Mouse (Mus musculus) spleen, postnatal 10 days (tissue): ENCODE measurements around the gene Ppp3ca.

Experiments used
- DNase-seq, 2 experiments: peaks; one replicate each; pipeline ENCODE4 v3.0.0; 2021 to 2022; ENCODE audit warnings: low spot score in 2 of 2

Ppp3ca gene

GRCm38 (mm10) chr3:136911276-136911675, 241.4 kb downstream of the Ppp3ca start:
- no peak for DNase-seq

DNA sequence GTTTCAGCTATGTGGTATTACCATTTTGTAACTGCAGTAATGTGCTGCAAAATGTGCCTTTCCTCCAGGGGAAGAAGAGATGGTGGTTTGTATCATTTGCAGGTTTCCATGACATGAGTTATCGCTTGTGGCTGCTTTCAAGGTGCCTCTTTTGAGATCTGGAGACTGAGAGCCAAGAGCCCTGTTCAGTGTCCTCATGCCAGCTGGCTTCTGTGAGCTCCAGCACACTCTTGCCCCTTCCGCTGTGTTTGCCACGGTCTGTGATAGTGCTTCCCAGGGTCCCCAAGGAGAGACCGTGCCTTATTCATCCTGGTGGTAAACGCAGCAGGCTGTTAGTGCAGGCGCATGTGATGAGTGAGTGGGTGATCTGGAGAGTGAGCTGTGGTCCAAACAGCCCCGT, 247.2 kb downstream of the Ppp3ca start:
- no peak for DNase-seq

GRCm38 (mm10) chr3:136933071-136933470, 263.1 kb downstream of the Ppp3ca start:
- DNase-seq: no peak

GRCm38 (mm10) chr3:136940733-136941601, 271.0 kb downstream of the Ppp3ca start:
- no peak for DNase-seq

DNA sequence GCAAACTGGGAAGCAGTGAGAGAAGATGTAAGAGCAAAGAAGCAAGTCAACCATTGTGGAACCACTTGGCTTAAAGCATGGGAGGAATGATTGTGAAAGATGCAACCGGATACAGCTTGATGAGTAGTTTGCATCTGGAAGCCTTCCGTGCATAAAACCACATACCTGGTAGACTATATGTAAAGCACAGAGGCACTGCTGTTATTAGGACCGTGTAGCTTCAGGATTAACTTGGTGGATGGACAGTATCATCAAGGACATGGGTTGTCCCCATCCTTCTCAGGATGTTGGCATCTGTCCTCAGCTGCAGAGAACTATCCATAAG, 271.6 kb downstream of the Ppp3ca start:
- DNase-seq: no peak

- DNase-seq: no peak
Observed at GRCm38 (mm10) chr3:136945550-136945949, 275.6 kb downstream of the Ppp3ca start.

- no peak for DNase-seq
Observed at GRCm38 (mm10) chr3:136946662-136947061, 276.7 kb downstream of the Ppp3ca start.

GRCm38 (mm10) chr3:136948142-136948541, 278.2 kb downstream of the Ppp3ca start:
- DNase-seq: no peak

DNA sequence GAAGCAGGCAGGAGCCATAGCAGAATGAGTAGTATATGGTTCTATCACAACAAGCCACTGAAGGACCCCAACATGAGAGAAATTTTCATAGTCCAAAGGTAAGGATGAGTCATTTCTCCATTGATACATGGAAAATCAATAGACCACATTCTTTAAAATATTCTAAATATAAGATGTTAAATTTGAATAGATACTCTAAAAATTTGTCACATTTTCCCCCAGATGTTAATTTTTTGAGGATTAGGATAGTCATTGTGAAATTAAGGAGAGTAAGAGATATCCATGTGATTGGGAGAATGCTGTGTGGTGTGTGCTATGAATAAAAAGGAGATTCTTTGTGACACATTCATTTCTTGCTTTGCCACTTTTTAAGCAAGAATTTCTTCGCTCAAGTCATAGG, 281.9 kb downstream of the Ppp3ca start:
- DNase-seq: no peak

- no peak for DNase-seq
Observed at GRCm38 (mm10) chr3:136952822-136953221, 282.9 kb downstream of the Ppp3ca start.

GRCm38 (mm10) chr3:136955043-136955442, 285.1 kb downstream of the Ppp3ca start:
- DNase-seq: no peak

DNA sequence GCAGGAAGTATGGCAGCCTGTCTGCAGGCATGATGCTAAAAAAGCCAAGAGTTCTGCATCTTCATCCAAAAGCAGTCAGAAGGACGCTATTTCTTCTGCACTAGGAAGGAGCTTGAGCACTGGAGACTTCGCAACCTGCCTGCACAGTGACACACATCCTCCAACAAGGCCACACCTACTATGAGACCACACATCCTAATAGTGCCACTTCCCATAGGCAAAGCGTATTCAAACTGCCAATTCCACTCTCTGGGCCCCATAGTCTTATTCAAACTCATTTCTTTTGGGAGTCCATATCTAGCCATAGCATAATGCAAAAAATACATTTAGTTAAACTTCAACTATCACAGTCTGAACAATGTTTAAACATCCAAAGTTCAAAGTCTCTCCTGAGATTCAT, 290.4 kb downstream of the Ppp3ca start:
- DNase-seq: no peak

GRCm38 (mm10) chr3:136966786-136967185, 296.9 kb downstream of the Ppp3ca start:
- no peak for DNase-seq

GRCm38 (mm10) chr3:136967510-136967909, 297.6 kb downstream of the Ppp3ca start:
- no peak for DNase-seq

- no peak for DNase-seq
Observed at GRCm38 (mm10) chr3:136969796-136970195, 299.9 kb downstream of the Ppp3ca start.

- DNase-seq: no peak
Observed at GRCm38 (mm10) chr3:136977859-136978258, 307.9 kb downstream of the Ppp3ca start.

- DNase-seq: no peak
Observed at GRCm38 (mm10) chr3:136980915-136981588, 311.1 kb downstream of the Ppp3ca start.

- no peak for DNase-seq
Observed at GRCm38 (mm10) chr3:136981589-136981924, 311.6 kb downstream of the Ppp3ca start.

DNA sequence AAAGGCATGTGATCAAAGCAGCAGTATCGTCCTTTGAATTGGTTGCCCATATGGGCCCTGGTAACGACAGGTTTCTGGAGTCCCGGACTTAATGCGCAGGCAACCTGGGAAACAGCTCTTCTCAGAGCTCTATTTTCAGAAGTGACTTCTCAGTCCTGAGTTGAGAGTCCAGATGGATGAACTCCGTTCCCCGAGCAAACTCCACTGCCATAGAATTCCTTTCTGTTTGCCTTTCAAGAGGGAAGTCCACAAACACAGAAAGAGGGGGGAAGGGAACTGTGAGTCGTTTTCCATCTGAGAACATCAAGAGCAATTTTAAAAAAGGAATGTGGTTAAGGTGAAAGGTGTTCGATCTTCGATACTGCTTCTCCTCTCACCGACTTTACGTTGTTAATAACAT, 312.1 kb downstream of the Ppp3ca start:
- DNase-seq: no peak

DNA sequence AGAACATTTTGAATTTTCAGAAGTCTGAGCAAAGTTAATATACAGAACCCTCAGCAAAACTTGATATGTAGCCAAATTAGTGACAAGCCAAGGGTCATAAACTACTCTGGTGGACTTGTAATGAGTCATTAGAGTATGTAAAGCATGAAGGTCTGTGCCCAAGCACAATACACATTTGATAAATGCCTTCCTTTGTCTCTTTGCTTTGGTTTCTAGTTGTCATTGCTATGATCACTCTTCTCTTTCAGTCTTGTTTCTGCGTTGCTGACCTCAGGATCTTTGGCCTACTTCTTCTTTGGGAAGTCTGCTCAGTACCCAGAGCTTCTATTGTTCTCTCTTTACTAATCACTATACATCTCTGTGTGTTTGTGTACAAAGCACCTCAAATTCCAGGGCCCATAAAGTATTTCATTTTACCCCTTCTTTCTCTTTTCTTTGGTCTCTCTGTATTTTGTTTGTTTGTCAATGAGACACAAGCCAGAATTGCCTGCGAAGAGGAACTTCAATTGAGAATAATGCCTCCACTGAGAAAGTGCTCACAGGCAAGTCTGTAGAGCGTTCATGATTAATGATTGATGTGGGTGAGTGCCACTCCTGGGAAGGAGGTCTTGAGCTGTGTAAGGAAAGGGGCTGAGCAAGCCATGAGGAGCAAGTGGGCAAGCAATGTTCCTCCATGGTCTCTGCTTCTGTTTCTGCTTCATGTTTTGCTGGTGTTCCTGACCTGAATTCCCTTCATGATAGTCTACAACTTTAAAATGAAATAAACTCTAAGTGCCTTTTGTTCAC, 316.4 kb downstream of the Ppp3ca start:
- DNase-seq: no peak
